Mouse (Mus musculus) ES-E14 (cell line): ENCODE measurements at regions not wholly inside any gene's neighbourhood (a gene's known extent, or its start where the extent isn't known, plus 50 kb on each side); places are given as distances from the start of the nearest gene placed in this dataset.

Experiments used
- DNase-seq: peaks from one replicate; pipeline ENCODE4 v3.0.0-alpha.2; 2013; ENCODE audit warnings: low read depth, low spot score
- H3K27ac ChIP-seq: 2 replicates; pipeline ENCODE4 v1.5.1; 2012; ENCODE audit warnings: low read depth, mild to moderate bottlenecking, low read length, moderate library complexity, mixed read lengths; ENCODE audit not compliant: poor library complexity, insufficient read depth, severe bottlenecking
- H3K36me3 ChIP-seq: 2 replicates; pipeline ENCODE4 v1.6.1; 2012; ENCODE audit warnings: mild to moderate bottlenecking, low read length, moderate library complexity, mixed read lengths; ENCODE audit not compliant: control insufficient read depth, poor library complexity, insufficient read depth, severe bottlenecking
- H3K4me1 ChIP-seq, 2 experiments: fragments of 150-350 bp in 1 of 2; sonication (generic) in 1 of 2; 2 replicates each; pipeline ENCODE4 v1.6.1; 2012; ENCODE audit warnings: low read length in 2 of 2, mild to moderate bottlenecking in 1 of 2, mixed read lengths in 1 of 2; ENCODE audit not compliant: control insufficient read depth in 2 of 2, insufficient read depth in 2 of 2, poor library complexity in 1 of 2
- H3K4me3 ChIP-seq, 2 experiments: fragments of 150-350 bp in 1 of 2; sonication (generic) in 1 of 2; 2 replicates each; pipeline ENCODE4 v1.5.1; 2012; ENCODE audit warnings: low read length in 2 of 2, low read depth in 1 of 2, mild to moderate bottlenecking in 1 of 2, mixed read lengths in 1 of 2; ENCODE audit not compliant: insufficient read depth in 1 of 2, poor library complexity in 1 of 2, severe bottlenecking in 1 of 2
- H3K9ac ChIP-seq: 2 replicates; pipeline ENCODE4 v1.6.1; 2012; ENCODE audit warnings: low read depth, mild to moderate bottlenecking, low read length, mixed read lengths; ENCODE audit not compliant: poor library complexity, insufficient read depth, severe bottlenecking
- H3K9me3 ChIP-seq: fragments of 150-350 bp; sonication (generic); 2 replicates; pipeline ENCODE4 v1.6.1; 2012; ENCODE audit warnings: low read depth, mild to moderate bottlenecking, low read length; ENCODE audit not compliant: control insufficient read depth, insufficient read depth
- CHD2 ChIP-seq: IDR thresholded peaks from 2 replicates; pipeline ENCODE4 v1.6.1; 2014; ENCODE audit warnings: mild to moderate bottlenecking, low read depth, low read length, inconsistent platforms
- HCFC1 ChIP-seq: IDR thresholded peaks from 2 replicates; pipeline ENCODE4 v1.6.1; 2012; ENCODE audit warnings: low read length, inconsistent platforms, borderline replicate concordance; ENCODE audit not compliant: insufficient read depth
- MAFK ChIP-seq: IDR thresholded peaks from 2 replicates; pipeline ENCODE4 v1.6.1; 2014; ENCODE audit warnings: mild to moderate bottlenecking, low read depth, low read length, inconsistent platforms; ENCODE audit not compliant: insufficient read depth
- ZC3H11A ChIP-seq: IDR thresholded peaks from 2 replicates; pipeline ENCODE4 v1.6.1; 2012; ENCODE audit warnings: low read depth, mild to moderate bottlenecking, inconsistent platforms, low read length, borderline replicate concordance
- ZNF384 ChIP-seq: IDR thresholded peaks from 2 replicates; pipeline ENCODE4 v1.6.1; 2012; ENCODE audit warnings: low read depth, low read length, inconsistent platforms
- in situ Hi-C, 2 experiments: fragments of 600-800 bp; cut with MboI; formaldehyde crosslinking; loops; one replicate each; pipeline ENCODE4 v1.15.1; 2025; ENCODE audit warnings: low sequenced_read_pairs in 2 of 2, inconsistent platforms in 1 of 2; ENCODE audit not compliant: unreplicated experiment in 2 of 2

- Histone ChIP-seq H3K4me3 (no peak overlapping the region), H3K27ac (no peak overlapping the region; the same call in 1 of the 2 replicates), H3K36me3 (no peaks in the 10 kb centered on the region), H3K9me3 (no peaks in the 10 kb centered on the region), H3K9ac (peak overlapping the region; percentile 17; the same call in 1 of the 2 replicates), H3K4me1 (peaks cover 0 to 6% of the 10 kb centered on the region in 2 experiments; a peak in 1 of 4 replicates)
- TF ChIP-seq HCFC1 (no peak), MAFK (no peak), CHD2 (no peak), ZNF384 (no peak), ZC3H11A (no peak)
- in situ Hi-C loops: no loop called here
- DNase-seq: no peak
Measured at GRCm38 (mm10) chrX:130549275-130549674, 799.7 kb downstream of the Diaph2 start.

- in situ Hi-C loops: no loop called here
- no peak for DNase-seq
- TF ChIP-seq CHD2 (no peak), ZNF384 (no peak), ZC3H11A (no peak), HCFC1 (no peak), MAFK (no peak)
- Histone ChIP-seq H3K4me3 (no peak overlapping the region), H3K36me3 (no peaks in the 10 kb centered on the region), H3K9ac (peak overlapping the region; percentile 17; the same call in 1 of the 2 replicates), H3K27ac (no peak overlapping the region), H3K4me1 (peaks cover 0 to 6% of the 10 kb centered on the region in 2 experiments; a peak in 1 of 4 replicates), H3K9me3 (no peaks in the 10 kb centered on the region)
Measured at GRCm38 (mm10) chrX:130549925-130550324, 800.4 kb downstream of the Diaph2 start.

GRCm38 (mm10) chrX:130557251-130557650 is 807.7 kb downstream of the Diaph2 start:
- TF ChIP-seq ZC3H11A (no peak), MAFK (no peak), ZNF384 (no peak), HCFC1 (no peak), CHD2 (no peak)
- in situ Hi-C loops: no loop called here
- DNase-seq: no peak
- Histone ChIP-seq H3K36me3 (no peaks in the 10 kb centered on the region), H3K27ac (no peak overlapping the region), H3K9ac (no peak overlapping the region; the same call in 1 of the 2 replicates), H3K4me1 (no peaks in the 10 kb centered on the region), H3K9me3 (no peaks in the 10 kb centered on the region), H3K4me3 (no peak overlapping the region)

GRCm38 (mm10) chrX:130577706-130578105 is 828.2 kb downstream of the Diaph2 start:
- Histone ChIP-seq H3K9me3 (no peaks in the 10 kb centered on the region), H3K4me1 (no peaks in the 10 kb centered on the region), H3K4me3 (no peak overlapping the region), H3K27ac (no peak overlapping the region), H3K9ac (no peak overlapping the region), H3K36me3 (no peaks in the 10 kb centered on the region)
- no peak for DNase-seq
- no peak for TF ChIP-seq ZC3H11A
- TF ChIP-seq MAFK: no peak
- TF ChIP-seq CHD2: no peak
- TF ChIP-seq HCFC1: no peak
- TF ChIP-seq ZNF384: no peak
- in situ Hi-C loops: no loop called here
